Mouse (Mus musculus) limb, embryonic 15.5 days (tissue): ENCODE results near the gene Sfta2. TPM values are rescaled to one million over a fixed set of nuclear protein-coding genes. Genes with fewer than 3 reads are reported as not detected.

Experiments
- ATAC-seq: fragments of 200-750 bp; cut with Nextera tagmentation; 2 replicates; pipeline ENCODE4 v1.8.0; 2017; ENCODE audit warnings: low read depth, moderate TSS enrichment; ENCODE audit not compliant: insufficient number of reproducible peaks, low FRiP score, low TSS enrichment
- H3K27ac ChIP-seq: fragments of 300-500 bp; sonication (generic); 2 replicates; pipeline ENCODE4 v1.5.1; 2015; ENCODE audit warnings: moderate library complexity, mild to moderate bottlenecking, inconsistent platforms
- H3K27me3 ChIP-seq: fragments of 300-500 bp; sonication (generic); 2 replicates; pipeline ENCODE4 v1.6.1; 2015; ENCODE audit warnings: inconsistent platforms
- H3K36me3 ChIP-seq: fragments of 300-500 bp; sonication (generic); 2 replicates; pipeline ENCODE4 v1.6.1; 2015; ENCODE audit warnings: inconsistent platforms
- H3K4me1 ChIP-seq: fragments of 300-500 bp; sonication (generic); 2 replicates; pipeline ENCODE4 v1.6.1; 2015; ENCODE audit warnings: inconsistent platforms
- H3K4me2 ChIP-seq: fragments of 300-500 bp; sonication (generic); 2 replicates; pipeline ENCODE4 v1.6.1; 2015; ENCODE audit warnings: mild to moderate bottlenecking, inconsistent platforms
- H3K4me3 ChIP-seq: fragments of 300-500 bp; sonication (generic); 2 replicates; pipeline ENCODE4 v1.5.1; 2015; ENCODE audit warnings: mild to moderate bottlenecking, inconsistent platforms
- H3K9ac ChIP-seq: fragments of 300-500 bp; sonication (generic); 2 replicates; pipeline ENCODE4 v1.6.1; 2015; ENCODE audit warnings: inconsistent platforms
- H3K9me3 ChIP-seq: fragments of 300-500 bp; sonication (generic); 2 replicates; pipeline ENCODE4 v1.6.1; 2016; ENCODE audit warnings: inconsistent platforms
- WGBS: fragments of 180-500 bp; shearing (Covaris S2); methylation state at CpG from one replicate; pipeline ENCODE4 v1.1.7; 2015; 5-methylcytosine and 5-hydroxymethylcytosine counted together
- polyA plus RNA-seq: library from polyadenylated mRNA; unstranded; fragments of >200 nt; fragmentation: Nextera tagmentation; extraction: Ambion mirVana; gene quantifications from 2 replicates; pipeline ENCODE4 v1.2.1, GENCODE M21; 2015

The Sfta2 gene
- polyA plus RNA-seq, 1 experiment from 2014 or later, result not detected

- Histone ChIP-seq H3K36me3 (no peaks in the 10 kb centered on the region), H3K9ac (no peak overlapping the region), H3K9me3 (no peaks in the 10 kb centered on the region), H3K4me3 (no peak overlapping the region), H3K27me3 (peaks cover 34% of the 10 kb centered on the region), H3K4me1 (peaks cover 16% of the 10 kb centered on the region), H3K27ac (no peak overlapping the region), H3K4me2 (no peak overlapping the region)
- no peak for ATAC-seq
- WGBS, result 92% methylated on average over 7 of the region's 7 CpGs
Observed at GRCm38 (mm10) chr17:35571477-35571876, 29.9 kb upstream of the Sfta2 start.

GRCm38 (mm10) chr17:35578211-35578610, 23.1 kb upstream of the Sfta2 start:
- Histone ChIP-seq H3K9ac (no peak overlapping the region), H3K27ac (no peak overlapping the region), H3K4me3 (no peak overlapping the region), H3K9me3 (no peaks in the 10 kb centered on the region), H3K27me3 (peaks cover 11% of the 10 kb centered on the region; the same call in 1 of the 2 replicates), H3K4me2 (no peak overlapping the region), H3K4me1 (no peaks in the 10 kb centered on the region), H3K36me3 (no peaks in the 10 kb centered on the region)
- WGBS, result 20% methylated on average over 6 of the region's 6 CpGs
- ATAC-seq, result no peak

GRCm38 (mm10) chr17:35582900-35583299, 18.4 kb upstream of the Sfta2 start:
- WGBS, result 78% methylated on average over 1 of the region's 1 CpGs
- Histone ChIP-seq H3K4me1 (peaks cover 5% of the 10 kb centered on the region), H3K4me2 (no peak overlapping the region), H3K9ac (no peak overlapping the region), H3K27ac (no peak overlapping the region), H3K4me3 (no peak overlapping the region), H3K36me3 (no peaks in the 10 kb centered on the region), H3K9me3 (no peaks in the 10 kb centered on the region), H3K27me3 (no peaks in the 10 kb centered on the region)
- no peak for ATAC-seq

GRCm38 (mm10) chr17:35584330-35584937, 16.9 kb upstream of the Sfta2 start:
- Histone ChIP-seq H3K27me3 (no peaks in the 10 kb centered on the region), H3K9me3 (no peaks in the 10 kb centered on the region), H3K36me3 (no peaks in the 10 kb centered on the region), H3K9ac (no peak overlapping the region), H3K4me2 (peak overlapping the region; percentile 33), H3K4me3 (no peak overlapping the region), H3K4me1 (peaks cover 5% of the 10 kb centered on the region), H3K27ac (no peak overlapping the region)
- 18% methylated on average over 16 of the region's 16 CpGs for WGBS
- no peak for ATAC-seq

GRCm38 (mm10) chr17:35587291-35587690, 14.1 kb upstream of the Sfta2 start:
- Histone ChIP-seq H3K27me3 (no peaks in the 10 kb centered on the region), H3K4me1 (peaks cover 8% of the 10 kb centered on the region), H3K4me3 (no peak overlapping the region), H3K9me3 (no peaks in the 10 kb centered on the region), H3K4me2 (no peak overlapping the region), H3K27ac (no peak overlapping the region), H3K36me3 (no peaks in the 10 kb centered on the region), H3K9ac (no peak overlapping the region)
- no peak for ATAC-seq
- WGBS, result 82% methylated on average over 1 of the region's 1 CpGs

GRCm38 (mm10) chr17:35588387-35588786, 13.0 kb upstream of the Sfta2 start:
- H3K27ac ChIP-seq, result no peak overlapping the region
- no peaks in the 10 kb centered on the region for H3K9me3 ChIP-seq
- H3K4me3 ChIP-seq, result no peak overlapping the region
- ATAC-seq, result no peak
- no peak overlapping the region for H3K9ac ChIP-seq
- H3K4me1 ChIP-seq, result peaks cover 8% of the 10 kb centered on the region
- 30% methylated on average over 4 of the region's 4 CpGs for WGBS
- no peaks in the 10 kb centered on the region for H3K36me3 ChIP-seq
- no peaks in the 10 kb centered on the region for H3K27me3 ChIP-seq
- H3K4me2 ChIP-seq, result no peak overlapping the region

GRCm38 (mm10) chr17:35590410-35591218, 10.7 kb upstream of the Sfta2 start:
- WGBS, result 22% methylated on average over 21 of the region's 21 CpGs
- H3K4me2 ChIP-seq, result peak overlapping the region; percentile 19; the same call in 1 of the 2 replicates
- ATAC-seq, result peak; percentile 63

GRCm38 (mm10) chr17:35591219-35591578, 10.2 kb upstream of the Sfta2 start:
- Histone ChIP-seq H3K4me3 (no peak overlapping the region), H3K27me3 (no peaks in the 10 kb centered on the region), H3K4me1 (0 out of 2 replicates have a peak, but pooled peaks cover 2% of the 10 kb centered on the region), H3K36me3 (no peaks in the 10 kb centered on the region), H3K9ac (no peak overlapping the region), H3K4me2 (no peak overlapping the region), H3K27ac (no peak overlapping the region), H3K9me3 (no peaks in the 10 kb centered on the region)
- 92% methylated on average over 7 of the region's 7 CpGs for WGBS
- ATAC-seq, result no peak

More at GRCm38 (mm10) chr17:35590410-35591218, 10.7 kb upstream of the Sfta2 start:
- Histone ChIP-seq H3K4me3 (no peak overlapping the region), H3K27ac (no peak overlapping the region), H3K27me3 (no peaks in the 10 kb centered on the region), H3K4me1 (0 out of 2 replicates have a peak, but pooled peaks cover 2% of the 10 kb centered on the region), H3K36me3 (no peaks in the 10 kb centered on the region), H3K9me3 (no peaks in the 10 kb centered on the region), H3K9ac (no peak overlapping the region)

- ATAC-seq, result no peak
- Histone ChIP-seq H3K9ac (no peak overlapping the region), H3K4me2 (no peak overlapping the region), H3K27me3 (no peaks in the 10 kb centered on the region), H3K9me3 (no peaks in the 10 kb centered on the region), H3K27ac (no peak overlapping the region), H3K4me3 (no peak overlapping the region), H3K4me1 (0 out of 2 replicates have a peak, but pooled peaks cover 2% of the 10 kb centered on the region), H3K36me3 (no peaks in the 10 kb centered on the region)
- 86% methylated on average over 15 of the region's 15 CpGs for WGBS
Observed at GRCm38 (mm10) chr17:35591731-35592130, 9.6 kb upstream of the Sfta2 start.

GRCm38 (mm10) chr17:35592131-35592530, 9.2 kb upstream of the Sfta2 start:
- no peak overlapping the region for H3K4me3 ChIP-seq
- no peak overlapping the region for H3K27ac ChIP-seq
- no peak for ATAC-seq
- no peaks in the 10 kb centered on the region for H3K9me3 ChIP-seq
- H3K4me1 ChIP-seq, result 0 out of 2 replicates have a peak, but pooled peaks cover 2% of the 10 kb centered on the region
- H3K36me3 ChIP-seq, result no peaks in the 10 kb centered on the region
- H3K27me3 ChIP-seq, result no peaks in the 10 kb centered on the region
- no peak overlapping the region for H3K9ac ChIP-seq
- no peak overlapping the region for H3K4me2 ChIP-seq
- 78% methylated on average over 9 of the region's 9 CpGs for WGBS

GRCm38 (mm10) chr17:35593786-35594185, 7.6 kb upstream of the Sfta2 start:
- H3K4me2 ChIP-seq, result no peak overlapping the region
- H3K36me3 ChIP-seq, result no peaks in the 10 kb centered on the region
- H3K4me3 ChIP-seq, result no peak overlapping the region
- no peaks in the 10 kb centered on the region for H3K27me3 ChIP-seq
- no peak overlapping the region for H3K27ac ChIP-seq
- H3K4me1 ChIP-seq, result 0 out of 2 replicates have a peak, but pooled peaks cover 2% of the 10 kb centered on the region
- no peak for ATAC-seq
- WGBS, result 43% methylated on average over 4 of the region's 4 CpGs
- H3K9ac ChIP-seq, result no peak overlapping the region
- no peaks in the 10 kb centered on the region for H3K9me3 ChIP-seq

GRCm38 (mm10) chr17:35594456-35594855, 6.9 kb upstream of the Sfta2 start:
- Histone ChIP-seq H3K9me3 (no peaks in the 10 kb centered on the region), H3K9ac (no peak overlapping the region), H3K36me3 (no peaks in the 10 kb centered on the region), H3K4me1 (0 out of 2 replicates have a peak, but pooled peaks cover 2% of the 10 kb centered on the region), H3K27me3 (no peaks in the 10 kb centered on the region), H3K27ac (no peak overlapping the region), H3K4me2 (no peak overlapping the region), H3K4me3 (no peak overlapping the region)
- ATAC-seq, result no peak
- WGBS, result 79% methylated on average over 7 of the region's 7 CpGs
